Mouse (Mus musculus): ENCODE measurements at regions not wholly inside any gene's neighbourhood (a gene's known extent, or its start where the extent isn't known, plus 50 kb on each side); places are given as distances from the start of the nearest gene placed in this dataset.

GRCm38 (mm10) chr13:31147323-31147722, 173.3 kb downstream of the Gm5447 start:
- H3K4me3 ChIP-seq = no peak overlapping the region
- H3K4me1 ChIP-seq (ENCODE audit: control insufficient read depth, insufficient read depth, low read length) = no peaks in the 10 kb centered on the region
- 25% methylated on average over 1 of the region's 1 CpGs for WGBS
- no peak for DNase-seq
- intact Hi-C loops (cut with DNase I) = no loop called here
- no peak overlapping the region for H3K27ac ChIP-seq
- no peaks in the 10 kb centered on the region for H3K36me3 ChIP-seq (ENCODE audit: control insufficient read depth, insufficient read depth, low read length)
- no peak for TF ChIP-seq EP300 (IDR thresholded peaks at IDR 0.05; ENCODE audit: insufficient read depth, low read depth, low read length)
- no peak for TF ChIP-seq CTCF (IDR thresholded peaks at IDR 0.05)
- TF ChIP-seq POLR2A (IDR thresholded peaks at IDR 0.05; ENCODE audit: insufficient read depth, low read depth, low read length) = no peak
- H3K27me3 ChIP-seq (ENCODE audit: control insufficient read depth, insufficient read depth, low read length) = no peaks in the 10 kb centered on the region
- no peak overlapping the region for H3K9ac ChIP-seq (ENCODE audit: low read depth, low read length)
- H3K79me2 ChIP-seq (replicated peaks; ENCODE audit: control insufficient read depth, insufficient read depth, low read length) = no peaks in the 10 kb centered on the region

- intact Hi-C loops (cut with DNase I) = no loop called here
- Histone ChIP-seq H3K27ac (no peak overlapping the region), H3K9ac (ENCODE audit: low read depth, low read length) (no peak overlapping the region), H3K27me3 (ENCODE audit: control insufficient read depth, insufficient read depth, low read length) (no peaks in the 10 kb centered on the region), H3K36me3 (ENCODE audit: control insufficient read depth, insufficient read depth, low read length) (no peaks in the 10 kb centered on the region), H3K4me1 (ENCODE audit: control insufficient read depth, insufficient read depth, low read length) (no peaks in the 10 kb centered on the region), H3K4me3 (no peak overlapping the region), H3K79me2 (replicated peaks; ENCODE audit: control insufficient read depth, insufficient read depth, low read length) (no peaks in the 10 kb centered on the region)
- no peak for DNase-seq
- TF ChIP-seq CTCF (IDR thresholded peaks at IDR 0.05) (no peak), EP300 (IDR thresholded peaks at IDR 0.05; ENCODE audit: insufficient read depth, low read depth, low read length) (no peak), POLR2A (IDR thresholded peaks at IDR 0.05; ENCODE audit: insufficient read depth, low read depth, low read length) (no peak)
- WGBS = 60% methylated on average over 3 of the region's 3 CpGs
Observed at GRCm38 (mm10) chr13:31154066-31154465, 180.1 kb downstream of the Gm5447 start.

- intact Hi-C loops (cut with DNase I) = no loop called here
Observed at GRCm38 (mm10) chr13:31163878-31164495, 190.0 kb downstream of the Gm5447 start.

GRCm38 (mm10) chr13:31166286-31166685, 192.3 kb downstream of the Gm5447 start:
- H3K4me1 ChIP-seq (ENCODE audit: control insufficient read depth, insufficient read depth, low read length) = no peaks in the 10 kb centered on the region
- no peak for DNase-seq
- no peaks in the 10 kb centered on the region for H3K27me3 ChIP-seq (ENCODE audit: control insufficient read depth, insufficient read depth, low read length)
- H3K4me3 ChIP-seq = no peak overlapping the region
- WGBS = 65% methylated on average over 5 of the region's 5 CpGs
- no peak overlapping the region for H3K9ac ChIP-seq (ENCODE audit: low read depth, low read length)
- H3K27ac ChIP-seq = no peak overlapping the region
- no peaks in the 10 kb centered on the region for H3K79me2 ChIP-seq (replicated peaks; ENCODE audit: control insufficient read depth, insufficient read depth, low read length)
- no peaks in the 10 kb centered on the region for H3K36me3 ChIP-seq (ENCODE audit: control insufficient read depth, insufficient read depth, low read length)
- TF ChIP-seq CTCF (IDR thresholded peaks at IDR 0.05) (no peak), EP300 (IDR thresholded peaks at IDR 0.05; ENCODE audit: insufficient read depth, low read depth, low read length) (no peak), POLR2A (IDR thresholded peaks at IDR 0.05; ENCODE audit: insufficient read depth, low read depth, low read length) (no peak)
- intact Hi-C loops (cut with DNase I) = no loop called here

More at GRCm38 (mm10) chr13:31163878-31164495, 190.0 kb downstream of the Gm5447 start:
- no peak for DNase-seq
- TF ChIP-seq POLR2A (IDR thresholded peaks at IDR 0.05; ENCODE audit: insufficient read depth, low read depth, low read length) (no peak), CTCF (IDR thresholded peaks at IDR 0.05) (no peak), EP300 (IDR thresholded peaks at IDR 0.05; ENCODE audit: insufficient read depth, low read depth, low read length) (no peak)
- Histone ChIP-seq H3K79me2 (replicated peaks; ENCODE audit: control insufficient read depth, insufficient read depth, low read length) (no peaks in the 10 kb centered on the region), H3K9ac (ENCODE audit: low read depth, low read length) (no peak overlapping the region), H3K36me3 (ENCODE audit: control insufficient read depth, insufficient read depth, low read length) (no peaks in the 10 kb centered on the region), H3K4me1 (ENCODE audit: control insufficient read depth, insufficient read depth, low read length) (no peaks in the 10 kb centered on the region), H3K27me3 (ENCODE audit: control insufficient read depth, insufficient read depth, low read length) (no peaks in the 10 kb centered on the region), H3K27ac (no peak overlapping the region), H3K4me3 (no peak overlapping the region)
- 77% methylated on average over 6 of the region's 6 CpGs for WGBS

- 73% methylated on average over 2 of the region's 2 CpGs for WGBS
- Histone ChIP-seq H3K27me3 (ENCODE audit: control insufficient read depth, insufficient read depth, low read length) (no peaks in the 10 kb centered on the region), H3K27ac (no peak overlapping the region), H3K79me2 (replicated peaks; ENCODE audit: control insufficient read depth, insufficient read depth, low read length) (no peaks in the 10 kb centered on the region), H3K4me3 (no peak overlapping the region), H3K9ac (ENCODE audit: low read depth, low read length) (no peak overlapping the region), H3K4me1 (ENCODE audit: control insufficient read depth, insufficient read depth, low read length) (no peaks in the 10 kb centered on the region), H3K36me3 (ENCODE audit: control insufficient read depth, insufficient read depth, low read length) (no peaks in the 10 kb centered on the region)
- DNase-seq = no peak
- TF ChIP-seq CTCF (IDR thresholded peaks at IDR 0.05) (no peak), POLR2A (IDR thresholded peaks at IDR 0.05; ENCODE audit: insufficient read depth, low read depth, low read length) (no peak), EP300 (IDR thresholded peaks at IDR 0.05; ENCODE audit: insufficient read depth, low read depth, low read length) (no peak)
- intact Hi-C loops (cut with DNase I) = no loop called here
Observed at GRCm38 (mm10) chr13:31168854-31169253, 194.8 kb downstream of the Gm5447 start.

GRCm38 (mm10) chr13:31171751-31172150, 197.7 kb downstream of the Gm5447 start:
- H3K4me3 ChIP-seq = no peak overlapping the region
- intact Hi-C loops (cut with DNase I) = no loop called here
- no peak overlapping the region for H3K9ac ChIP-seq (ENCODE audit: low read depth, low read length)
- H3K27me3 ChIP-seq (ENCODE audit: control insufficient read depth, insufficient read depth, low read length) = no peaks in the 10 kb centered on the region
- H3K27ac ChIP-seq = no peak overlapping the region
- WGBS = 64% methylated on average over 2 of the region's 2 CpGs
- no peaks in the 10 kb centered on the region for H3K36me3 ChIP-seq (ENCODE audit: control insufficient read depth, insufficient read depth, low read length)
- DNase-seq = no peak
- H3K4me1 ChIP-seq (ENCODE audit: control insufficient read depth, insufficient read depth, low read length) = no peaks in the 10 kb centered on the region
- H3K79me2 ChIP-seq (replicated peaks; ENCODE audit: control insufficient read depth, insufficient read depth, low read length) = no peaks in the 10 kb centered on the region
- TF ChIP-seq CTCF (IDR thresholded peaks at IDR 0.05) (no peak), POLR2A (IDR thresholded peaks at IDR 0.05; ENCODE audit: insufficient read depth, low read depth, low read length) (no peak), EP300 (IDR thresholded peaks at IDR 0.05; ENCODE audit: insufficient read depth, low read depth, low read length) (no peak)

All from heart, adult 2 months (tissue).